Mouse (Mus musculus): ENCODE results near the gene E4f1. TPM values are rescaled to one million over a fixed set of nuclear protein-coding genes. Genes with fewer than 3 reads are reported as not detected.

The E4f1 gene
- 41.9 and 43.5 TPM in 2 replicates for polyA plus RNA-seq (2015; fragmentation: Nextera tagmentation; extraction: Ambion mirVana)

- H3K4me3 ChIP-seq = peak within 1 kb of the TSS; percentile 79
- under 1% methylated on average over 66 of the region's 75 CpGs for WGBS
- peak within 1 kb of the TSS; percentile 92 for H3K27ac ChIP-seq
- H3K9me3 ChIP-seq = no peaks in the 10 kb centered on the region
- ATAC-seq (ENCODE audit: low FRiP score) = peak; percentile 96
- H3K36me3 ChIP-seq = peaks cover 16% of the 10 kb centered on the region
- H3K4me2 ChIP-seq = peak within 1 kb of the TSS; percentile 100
- peaks cover 40% of the 10 kb centered on the region for H3K4me1 ChIP-seq (replicated peaks)
- no peaks in the 10 kb centered on the region for H3K27me3 ChIP-seq
- peak within 1 kb of the TSS; percentile 96 for H3K9ac ChIP-seq
Measured at GRCm38 (mm10) chr17:24469910-24470602, at the start of gene E4f1, which contains the start of gene Pgp. Gene E4f1 (minus strand): TSS chr17:24470313. Gene Pgp (plus strand): TSS chr17:24470392.

- no peak overlapping the region for H3K4me2 ChIP-seq
- H3K9me3 ChIP-seq = no peaks in the 10 kb centered on the region
- 0 out of 2 replicates have a peak overlapping the region, but pooled peaks have one; percentile 9 for H3K9ac ChIP-seq
- H3K36me3 ChIP-seq = peaks cover 88% of the 10 kb centered on the region
- H3K27me3 ChIP-seq = no peaks in the 10 kb centered on the region
- 0 out of 2 replicates have a peak, but pooled peaks cover 3% of the 10 kb centered on the region for H3K4me1 ChIP-seq (replicated peaks)
- H3K4me3 ChIP-seq = no peak overlapping the region
- ATAC-seq (ENCODE audit: low FRiP score) = no peak; the same call in 1 of the 2 replicates
- 89% methylated on average over 24 of the region's 24 CpGs for WGBS
- H3K27ac ChIP-seq = no peak overlapping the region; the same call in 1 of the 2 replicates
Measured at GRCm38 (mm10) chr17:24514270-24515257, 44.5 kb upstream of the E4f1 start.

- no peak overlapping the region for H3K4me2 ChIP-seq
- 0 out of 2 replicates have a peak, but pooled peaks cover 3% of the 10 kb centered on the region for H3K4me1 ChIP-seq (replicated peaks)
- no peaks in the 10 kb centered on the region for H3K27me3 ChIP-seq
- peaks cover 92% of the 10 kb centered on the region for H3K36me3 ChIP-seq
- H3K9ac ChIP-seq = 0 out of 2 replicates have a peak overlapping the region, but pooled peaks have one; percentile 9
- H3K4me3 ChIP-seq = no peak overlapping the region
- 57% methylated on average over 5 of the region's 5 CpGs for WGBS
- H3K9me3 ChIP-seq = no peaks in the 10 kb centered on the region
- peak; percentile 49; the same call in 1 of the 2 replicates for ATAC-seq (ENCODE audit: low FRiP score)
- no peak overlapping the region for H3K27ac ChIP-seq
Measured at GRCm38 (mm10) chr17:24513609-24514008, 43.5 kb upstream of the E4f1 start.

GRCm38 (mm10) chr17:24507806-24508460 lies 37.8 kb upstream of the E4f1 start:
- no peak overlapping the region for H3K4me2 ChIP-seq
- no peak overlapping the region for H3K9ac ChIP-seq
- H3K27ac ChIP-seq = no peak overlapping the region
- no peak for ATAC-seq (ENCODE audit: low FRiP score)
- WGBS = 80% methylated on average over 12 of the region's 12 CpGs
- no peaks in the 10 kb centered on the region for H3K9me3 ChIP-seq
- H3K4me1 ChIP-seq (replicated peaks) = peaks cover 19% of the 10 kb centered on the region
- H3K27me3 ChIP-seq = no peaks in the 10 kb centered on the region
- no peak overlapping the region for H3K4me3 ChIP-seq
- peaks cover 97% of the 10 kb centered on the region for H3K36me3 ChIP-seq

GRCm38 (mm10) chr17:24507129-24507664 lies 37.1 kb upstream of the E4f1 start:
- H3K4me1 ChIP-seq (replicated peaks) = peaks cover 19% of the 10 kb centered on the region
- no peaks in the 10 kb centered on the region for H3K9me3 ChIP-seq
- H3K27me3 ChIP-seq = no peaks in the 10 kb centered on the region
- peaks cover 99% of the 10 kb centered on the region for H3K36me3 ChIP-seq
- peak overlapping the region; percentile 19 for H3K9ac ChIP-seq
- 54% methylated on average over 18 of the region's 19 CpGs for WGBS
- H3K27ac ChIP-seq = peak overlapping the region; percentile 69; the same call in 1 of the 2 replicates
- H3K4me2 ChIP-seq = no peak overlapping the region
- ATAC-seq (ENCODE audit: low FRiP score) = 0 out of 2 replicates have a peak, but pooled peaks have one; percentile 8
- H3K4me3 ChIP-seq = no peak overlapping the region

- WGBS = 29% methylated on average over 36 of the region's 36 CpGs
- H3K27ac ChIP-seq = peak overlapping the region; percentile 69
- ATAC-seq (ENCODE audit: low FRiP score) = 0 out of 2 replicates have a peak, but pooled peaks have one; percentile 5
- 0 out of 2 replicates have a peak overlapping the region, but pooled peaks have one; percentile 2 for H3K4me3 ChIP-seq
- H3K9me3 ChIP-seq = no peaks in the 10 kb centered on the region
- H3K27me3 ChIP-seq = no peaks in the 10 kb centered on the region
- peaks cover 19% of the 10 kb centered on the region for H3K4me1 ChIP-seq (replicated peaks)
- H3K36me3 ChIP-seq = peaks cover 99% of the 10 kb centered on the region
- 0 out of 2 replicates have a peak overlapping the region, but pooled peaks have one; percentile 8 for H3K4me2 ChIP-seq
- H3K9ac ChIP-seq = peak overlapping the region; percentile 36
Measured at GRCm38 (mm10) chr17:24506332-24507070, 36.4 kb upstream of the E4f1 start.

- Histone ChIP-seq H3K4me2 (no peak overlapping the region), H3K36me3 (peaks cover 99% of the 10 kb centered on the region), H3K9ac (peak overlapping the region; percentile 36; the same call in 1 of the 2 replicates), H3K27ac (no peak overlapping the region; the same call in 1 of the 2 replicates), H3K27me3 (no peaks in the 10 kb centered on the region), H3K9me3 (no peaks in the 10 kb centered on the region), H3K4me3 (no peak overlapping the region), H3K4me1 (replicated peaks) (peaks cover 19% of the 10 kb centered on the region)
- WGBS = 88% methylated on average over 30 of the region's 30 CpGs
- ATAC-seq (ENCODE audit: low FRiP score) = no peak
Measured at GRCm38 (mm10) chr17:24505286-24505955, 35.3 kb upstream of the E4f1 start.

GRCm38 (mm10) chr17:24504085-24504484 lies 34.0 kb upstream of the E4f1 start:
- no peaks in the 10 kb centered on the region for H3K9me3 ChIP-seq
- WGBS = 96% methylated on average over 10 of the region's 10 CpGs
- no peak overlapping the region for H3K27ac ChIP-seq
- H3K4me3 ChIP-seq = no peak overlapping the region
- no peak overlapping the region for H3K9ac ChIP-seq
- peaks cover 99% of the 10 kb centered on the region for H3K36me3 ChIP-seq
- no peaks in the 10 kb centered on the region for H3K27me3 ChIP-seq
- no peak for ATAC-seq (ENCODE audit: low FRiP score)
- H3K4me2 ChIP-seq = no peak overlapping the region
- H3K4me1 ChIP-seq (replicated peaks) = peaks cover 19% of the 10 kb centered on the region

GRCm38 (mm10) chr17:24502208-24502607 lies 32.1 kb upstream of the E4f1 start:
- Histone ChIP-seq H3K27ac (no peak overlapping the region), H3K4me1 (replicated peaks) (peaks cover 18% of the 10 kb centered on the region), H3K27me3 (no peaks in the 10 kb centered on the region), H3K4me3 (no peak overlapping the region), H3K4me2 (no peak overlapping the region), H3K9me3 (no peaks in the 10 kb centered on the region), H3K36me3 (peaks cover 99% of the 10 kb centered on the region), H3K9ac (no peak overlapping the region)
- 58% methylated on average over 11 of the region's 11 CpGs for WGBS
- ATAC-seq (ENCODE audit: low FRiP score) = no peak

- H3K4me1 ChIP-seq (replicated peaks) = peaks cover 22% of the 10 kb centered on the region
- 75% methylated on average over 1 of the region's 1 CpGs for WGBS
- no peak overlapping the region for H3K4me3 ChIP-seq
- no peak for ATAC-seq (ENCODE audit: low FRiP score)
- H3K27ac ChIP-seq = peak overlapping the region; percentile 23; the same call in 1 of the 2 replicates
- H3K9me3 ChIP-seq = no peaks in the 10 kb centered on the region
- H3K36me3 ChIP-seq = peaks cover 58% of the 10 kb centered on the region
- H3K4me2 ChIP-seq = no peak overlapping the region
- peak overlapping the region; percentile 39; the same call in 1 of the 2 replicates for H3K9ac ChIP-seq
- no peaks in the 10 kb centered on the region for H3K27me3 ChIP-seq
Measured at GRCm38 (mm10) chr17:24496026-24496425, 25.9 kb upstream of the E4f1 start.

Measured in hindbrain, embryonic 13.5 days (tissue).